Mouse (Mus musculus) left cerebral cortex, adult 8-10 months (tissue): Measurements from ENCODE around the gene Bbs9. TPM values are rescaled to one million over a fixed set of nuclear protein-coding genes. Genes with fewer than 3 reads are reported as not detected.

Experiments used
- DNase-seq, 2 experiments: peaks; one replicate each; pipeline ENCODE4 v3.0.0; 2022; ENCODE audit warnings: low spot score in 2 of 2
- total RNA-seq, 4 experiments: library from RNA; stranded (reverse); gene quantifications; 2 replicates each; pipeline ENCODE4 v1.2.4; 2022

Gene Bbs9
- total RNA-seq, 4 experiments from 2014 or later, result 48.2 to 51.0 (median 50.1) TPM

DNA sequence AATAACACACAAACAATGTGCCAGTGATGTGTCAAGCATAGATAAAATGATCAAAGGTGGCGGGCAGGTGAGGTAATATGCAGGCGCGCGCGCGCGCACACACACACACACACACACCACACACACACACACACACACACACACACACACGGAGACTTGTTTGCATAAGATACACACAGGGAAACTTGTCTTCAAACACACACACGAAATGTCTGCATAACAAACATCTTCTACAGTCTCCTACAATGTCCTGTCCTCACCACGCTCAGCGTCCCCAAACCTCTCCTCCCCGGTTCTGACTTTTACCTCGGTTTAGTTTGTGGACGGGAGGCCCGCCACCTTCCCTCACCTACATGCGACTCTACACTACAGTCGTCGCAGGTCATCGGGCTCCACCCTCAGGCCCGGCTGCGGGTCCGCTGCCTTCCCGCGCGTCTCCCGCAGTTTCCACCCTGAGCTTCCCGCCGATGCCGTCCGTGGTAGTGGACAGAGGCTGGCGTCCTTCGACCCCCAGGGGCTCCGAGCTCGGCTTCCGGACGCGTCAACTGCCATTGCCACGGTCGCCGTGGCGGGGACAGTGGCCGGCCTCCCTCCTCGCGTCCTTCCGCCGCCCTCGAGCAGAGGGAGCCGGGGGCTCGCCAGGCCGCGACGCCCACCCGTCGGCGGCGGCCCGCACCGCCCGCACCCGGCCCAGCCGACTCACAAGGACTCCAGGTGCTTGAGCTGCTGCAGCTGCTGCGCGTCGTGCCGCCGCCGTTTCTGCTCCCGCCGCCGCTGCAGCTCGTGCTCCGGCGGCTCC, 7.9 kb upstream of the Bbs9 start:
- DNase-seq, result no peak

DNA sequence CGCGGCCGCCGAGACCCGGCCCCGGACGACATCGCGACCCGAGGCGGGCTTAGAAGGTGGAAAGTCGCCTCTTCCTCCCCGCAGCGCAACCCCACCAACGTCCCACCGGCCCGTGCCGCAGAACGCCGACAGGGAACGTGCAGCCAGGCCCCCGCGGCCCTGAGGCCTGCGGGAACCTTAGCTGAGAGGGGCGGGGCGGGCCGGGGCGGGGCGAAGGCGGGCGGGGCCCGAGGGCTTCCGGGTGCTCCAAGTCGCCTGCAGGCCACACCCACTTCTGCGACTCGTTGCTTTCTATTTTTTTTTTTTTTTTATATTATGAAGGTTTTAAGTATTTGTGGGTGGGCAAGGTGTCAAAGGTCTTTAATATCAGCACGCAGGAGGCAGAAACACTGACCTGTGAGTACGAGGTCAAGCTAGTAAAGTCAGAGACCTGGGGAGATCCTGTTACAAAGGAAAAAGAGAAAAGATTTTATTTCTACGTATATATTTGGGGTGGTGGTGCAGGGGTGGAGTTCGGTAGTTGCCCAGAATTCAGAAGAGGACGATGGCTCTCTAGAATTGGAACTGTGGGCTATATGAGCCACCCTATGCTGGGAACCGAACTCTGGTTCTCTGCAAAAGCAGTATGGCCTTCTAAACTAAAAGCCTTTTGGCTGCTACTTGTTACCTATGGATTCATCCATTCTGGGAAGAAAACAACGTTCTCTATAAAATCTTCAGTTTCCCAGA, 7.2 kb upstream of the Bbs9 start:
- no peak for DNase-seq

GRCm38 (mm10) chr9:22468899-22469259, 6.6 kb upstream of the Bbs9 start:
- no peak for DNase-seq

- DNase-seq, result no peak
Measured at GRCm38 (mm10) chr9:22469643-22470042, 5.9 kb upstream of the Bbs9 start, which contains the start of gene Rp9. Gene Rp9, minus strand, starts transcription at chr9:22469743.

- DNase-seq, result no peak
Measured at GRCm38 (mm10) chr9:22476265-22476664, 750 bp downstream of the Bbs9 start.

- DNase-seq, result no peak
Measured at GRCm38 (mm10) chr9:22478946-22479345, 3.4 kb downstream of the Bbs9 start.

GRCm38 (mm10) chr9:22483866-22484561, 8.5 kb downstream of the Bbs9 start:
- no peak for DNase-seq

- no peak for DNase-seq
Measured at GRCm38 (mm10) chr9:22484562-22485308, 9.2 kb downstream of the Bbs9 start.

GRCm38 (mm10) chr9:22486211-22486610, 10.7 kb downstream of the Bbs9 start:
- DNase-seq, result no peak

- no peak for DNase-seq
Measured at GRCm38 (mm10) chr9:22488963-22489362, 13.4 kb downstream of the Bbs9 start.

DNA sequence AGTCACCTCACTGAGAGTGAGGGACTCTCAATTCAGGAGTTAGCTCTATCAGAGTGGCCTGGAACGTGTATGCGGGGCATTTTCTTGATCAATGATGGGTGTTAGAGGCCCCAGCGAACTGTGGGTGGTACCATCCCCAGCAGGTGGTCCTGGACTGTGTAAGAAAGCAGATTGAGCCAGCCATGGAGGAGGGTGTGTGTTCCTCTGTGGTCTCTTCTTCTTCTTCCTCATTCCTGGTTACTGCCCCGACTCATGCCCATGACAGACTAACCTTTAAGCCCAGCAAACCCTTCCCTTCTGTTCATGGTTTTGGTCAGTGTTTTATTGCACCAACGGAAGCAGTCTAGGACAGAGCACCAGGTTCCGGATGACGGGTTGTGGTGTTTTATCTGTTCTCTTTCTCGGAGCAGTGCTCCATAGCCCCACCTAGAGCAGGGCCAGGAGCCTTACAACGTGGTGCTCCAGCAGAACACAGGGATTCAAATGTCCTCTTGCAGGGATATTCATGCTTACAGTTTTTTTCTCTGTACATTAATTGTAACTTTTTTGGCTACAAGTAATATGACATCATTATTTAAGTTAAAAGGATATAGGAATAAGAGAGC, 18.8 kb downstream of the Bbs9 start:
- DNase-seq, result no peak

- no peak for DNase-seq
Measured at GRCm38 (mm10) chr9:22495133-22495532, 19.6 kb downstream of the Bbs9 start.

GRCm38 (mm10) chr9:22497021-22497767, 21.7 kb downstream of the Bbs9 start:
- DNase-seq, result no peak

DNA sequence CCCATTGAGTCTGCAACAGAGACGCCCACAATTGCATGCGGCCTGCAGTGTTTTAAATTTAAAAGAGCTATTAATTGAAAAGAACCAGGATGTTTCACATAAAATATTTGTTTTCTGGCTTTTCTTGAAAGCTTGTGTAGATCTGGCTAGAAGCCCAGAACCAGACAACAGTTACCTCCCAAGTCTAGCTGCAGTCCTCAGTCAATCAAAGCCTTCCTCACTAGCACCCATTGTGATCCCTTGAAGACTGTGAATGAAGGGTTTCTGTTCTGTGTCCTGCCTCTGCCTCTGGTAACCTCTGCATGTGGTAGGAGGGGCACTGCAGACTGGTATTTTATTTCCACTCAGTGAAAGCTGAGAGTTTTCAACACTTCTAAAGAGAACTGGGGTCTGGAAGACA, 27.5 kb downstream of the Bbs9 start:
- no peak for DNase-seq

DNA sequence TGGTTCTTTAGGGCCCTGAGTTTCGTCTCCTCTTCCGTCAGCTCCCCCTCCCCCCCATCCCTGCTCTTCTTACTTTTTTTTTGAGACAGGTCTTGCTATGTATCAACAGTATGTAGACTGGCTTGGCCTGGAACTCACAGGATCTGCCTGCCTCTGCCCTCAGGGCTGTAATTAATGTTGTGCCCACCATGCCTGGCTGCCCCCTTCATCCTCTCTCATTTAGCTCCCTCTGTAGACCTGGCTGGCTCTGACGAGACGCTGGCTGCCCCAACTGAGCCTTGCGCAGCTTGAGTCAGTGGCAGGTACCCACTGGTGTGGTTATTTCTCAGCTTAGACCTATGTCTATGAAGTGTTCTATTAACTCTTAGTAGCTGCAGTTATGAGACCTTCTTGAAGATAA, 28.1 kb downstream of the Bbs9 start:
- no peak for DNase-seq

DNA sequence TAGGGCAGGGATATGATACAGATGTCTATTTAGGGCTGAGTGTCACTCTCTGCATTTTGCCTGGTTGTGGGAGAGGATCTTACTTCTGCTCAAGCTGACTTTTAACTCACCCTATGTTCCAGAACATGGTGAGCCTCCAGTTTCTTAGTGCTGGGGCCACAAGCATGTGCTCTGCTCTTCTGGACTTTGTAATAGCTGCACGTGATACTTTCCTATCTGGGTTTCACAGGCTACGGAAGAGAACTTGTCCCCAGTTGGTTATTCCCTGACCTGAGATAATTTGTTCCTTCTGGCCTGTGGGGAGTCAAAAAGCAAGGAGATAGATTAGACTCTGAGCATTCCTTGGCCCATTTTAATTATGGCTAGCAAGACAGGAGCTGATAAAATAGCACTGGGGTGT, 30.1 kb downstream of the Bbs9 start:
- no peak for DNase-seq

DNA sequence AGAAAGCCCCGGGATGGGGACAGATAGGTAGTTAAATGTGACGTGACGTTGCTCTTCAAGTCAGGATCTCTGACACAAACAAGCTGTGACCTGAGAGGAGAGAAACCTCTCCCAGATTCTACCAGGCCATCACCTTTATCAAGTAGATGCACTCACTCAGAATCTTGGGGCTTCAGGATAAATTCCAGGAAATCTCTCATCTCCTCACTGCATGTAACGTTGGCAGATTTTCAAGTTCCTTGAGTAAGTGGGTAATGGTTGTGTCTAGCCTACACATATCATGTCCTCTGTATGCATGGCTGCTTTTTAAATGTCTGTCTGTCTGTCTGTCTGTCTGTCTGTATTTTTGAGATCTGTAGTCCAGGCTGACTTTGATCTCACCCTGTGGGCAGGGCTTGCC, 39.6 kb downstream of the Bbs9 start:
- no peak for DNase-seq

DNA sequence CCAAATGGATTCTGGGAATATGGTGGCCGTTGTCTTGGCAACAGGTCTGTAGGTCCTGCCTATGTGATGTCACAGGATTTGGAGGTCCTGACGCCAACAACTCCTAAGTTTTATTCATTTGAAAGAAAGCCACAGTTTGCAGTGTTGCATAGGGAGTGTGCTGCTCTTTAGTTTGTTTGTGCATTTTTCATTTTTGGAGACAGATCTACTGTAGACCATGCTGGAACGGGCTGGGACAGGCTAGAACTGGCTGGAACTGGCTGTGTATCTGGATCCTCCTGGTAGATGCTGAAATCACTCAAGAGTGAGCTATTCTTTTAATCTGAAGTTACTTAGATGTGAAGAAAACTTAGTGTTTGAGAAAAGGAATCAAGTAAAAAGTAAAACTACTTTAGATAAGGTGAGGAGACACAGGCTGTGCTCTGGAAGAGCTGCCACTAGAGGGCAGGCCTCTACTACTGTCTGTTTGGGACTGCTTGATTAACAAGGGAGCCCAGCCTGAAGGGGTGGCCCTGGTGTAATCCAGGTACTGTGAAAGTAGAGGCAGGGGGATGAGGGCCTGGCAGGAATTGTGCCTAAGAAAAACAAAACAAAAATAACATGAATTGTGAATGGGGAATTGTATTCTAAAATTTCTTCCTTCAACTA, 43.0 kb downstream of the Bbs9 start:
- DNase-seq, result no peak

DNA sequence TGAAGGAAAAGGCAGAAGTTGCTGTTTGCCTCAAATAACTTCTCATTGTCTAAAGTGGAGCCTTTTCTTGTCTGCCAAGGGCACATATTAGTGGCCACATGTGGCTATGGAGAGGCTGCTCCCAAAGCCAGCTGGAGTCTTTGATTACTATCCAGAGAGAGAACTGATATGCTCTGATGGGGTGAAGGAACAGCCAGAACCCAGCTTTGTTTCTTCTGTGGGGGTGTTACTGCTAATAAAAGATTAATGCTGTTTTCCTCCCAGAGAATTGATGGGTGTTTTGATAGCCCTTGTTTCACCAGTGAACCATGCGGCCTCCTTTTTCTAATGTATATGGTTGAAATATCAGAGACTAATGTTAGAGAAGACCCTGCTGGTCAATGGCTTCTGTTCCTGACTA, 47.9 kb downstream of the Bbs9 start:
- DNase-seq, result no peak
